Mouse (Mus musculus): ENCODE measurements around the gene Sbk1. TPM values are rescaled to one million over a fixed set of nuclear protein-coding genes. Genes with fewer than 3 reads are reported as not detected.

The Sbk1 gene
- total and polyA plus RNA-seq, 2 experiments from 2014 or later = 161 to 530 TPM

GRCm38 (mm10) chr7:126329907-126330645, 57.7 kb downstream of the Sbk1 start:
- Histone ChIP-seq H3K9me3 (ENCODE audit: low read length) (no peaks in the 10 kb centered on the region), H3K27ac (no peak overlapping the region), H3K36me3 (ENCODE audit: insufficient read depth, low read length) (no peaks in the 10 kb centered on the region), H3K4me3 (ENCODE audit: low read length) (no peak overlapping the region), H3K4me1 (ENCODE audit: insufficient read depth, low read length) (no peaks in the 10 kb centered on the region), H3K27me3 (ENCODE audit: insufficient read depth, low read length) (no peaks in the 10 kb centered on the region), H3K9ac (replicated peaks; ENCODE audit: low read length) (no peak overlapping the region), H3K4me2 (ENCODE audit: low read depth, low read length) (no peak overlapping the region)
- no peak for TF ChIP-seq CTCF (IDR thresholded peaks at IDR 0.05; ENCODE audit: low read depth)
- ATAC-seq (no peak), DNase-seq (ENCODE audit: low spot score) (no peak)
- 85% methylated on average over 9 of the region's 9 CpGs for WGBS

- Histone ChIP-seq H3K27me3 (ENCODE audit: insufficient read depth, low read length) (no peaks in the 10 kb centered on the region), H3K27ac (no peak overlapping the region), H3K9ac (replicated peaks; ENCODE audit: low read length) (no peak overlapping the region), H3K36me3 (ENCODE audit: insufficient read depth, low read length) (no peaks in the 10 kb centered on the region), H3K4me2 (ENCODE audit: low read depth, low read length) (no peak overlapping the region), H3K9me3 (ENCODE audit: low read length) (no peaks in the 10 kb centered on the region), H3K4me1 (ENCODE audit: insufficient read depth, low read length) (no peaks in the 10 kb centered on the region), H3K4me3 (ENCODE audit: low read length) (no peak overlapping the region)
- DNase-seq (ENCODE audit: low spot score) (no peak), ATAC-seq (no peak)
- WGBS = 65% methylated on average over 2 of the region's 2 CpGs
- no peak for TF ChIP-seq CTCF (IDR thresholded peaks at IDR 0.05; ENCODE audit: low read depth)
These were observed 58.3 kb downstream of the Sbk1 start for GRCm38 (mm10) chr7:126330693-126331092.

GRCm38 (mm10) chr7:126332691-126333090, 60.3 kb downstream of the Sbk1 start:
- no peaks in the 10 kb centered on the region for H3K36me3 ChIP-seq (ENCODE audit: insufficient read depth, low read length)
- H3K27ac ChIP-seq = no peak overlapping the region
- no peak overlapping the region for H3K4me3 ChIP-seq (ENCODE audit: low read length)
- 77% methylated on average over 3 of the region's 3 CpGs for WGBS
- H3K4me2 ChIP-seq (ENCODE audit: low read depth, low read length) = no peak overlapping the region
- no peak overlapping the region for H3K9ac ChIP-seq (replicated peaks; ENCODE audit: low read length)
- no peak for TF ChIP-seq CTCF (IDR thresholded peaks at IDR 0.05; ENCODE audit: low read depth)
- no peak for DNase-seq (ENCODE audit: low spot score)
- ATAC-seq = no peak
- H3K4me1 ChIP-seq (ENCODE audit: insufficient read depth, low read length) = no peaks in the 10 kb centered on the region
- no peaks in the 10 kb centered on the region for H3K9me3 ChIP-seq (ENCODE audit: low read length)
- H3K27me3 ChIP-seq (ENCODE audit: insufficient read depth, low read length) = no peaks in the 10 kb centered on the region

- H3K4me3 ChIP-seq (ENCODE audit: low read length) = no peak overlapping the region
- H3K4me1 ChIP-seq (ENCODE audit: insufficient read depth, low read length) = no peaks in the 10 kb centered on the region
- no peaks in the 10 kb centered on the region for H3K9me3 ChIP-seq (ENCODE audit: low read length)
- no peak overlapping the region for H3K4me2 ChIP-seq (ENCODE audit: low read depth, low read length)
- WGBS = 90% methylated on average over 1 of the region's 1 CpGs
- ATAC-seq = no peak
- H3K9ac ChIP-seq (replicated peaks; ENCODE audit: low read length) = no peak overlapping the region
- H3K27me3 ChIP-seq (ENCODE audit: insufficient read depth, low read length) = no peaks in the 10 kb centered on the region
- peak; percentile 46 for TF ChIP-seq CTCF (IDR thresholded peaks at IDR 0.05; ENCODE audit: low read depth)
- H3K36me3 ChIP-seq (ENCODE audit: insufficient read depth, low read length) = no peaks in the 10 kb centered on the region
- H3K27ac ChIP-seq = no peak overlapping the region
- DNase-seq (ENCODE audit: low spot score) = no peak
These were observed 63.1 kb downstream of the Sbk1 start for GRCm38 (mm10) chr7:126335556-126335955.

GRCm38 (mm10) chr7:126338906-126339305, 66.5 kb downstream of the Sbk1 start:
- 79% methylated on average over 8 of the region's 8 CpGs for WGBS
- DNase-seq (ENCODE audit: low spot score) (no peak), ATAC-seq (no peak)
- TF ChIP-seq CTCF (IDR thresholded peaks at IDR 0.05; ENCODE audit: low read depth) = no peak
- no peak overlapping the region for H3K4me2 ChIP-seq (ENCODE audit: low read depth, low read length)
- H3K4me1 ChIP-seq (ENCODE audit: insufficient read depth, low read length) = no peaks in the 10 kb centered on the region
- no peaks in the 10 kb centered on the region for H3K36me3 ChIP-seq (ENCODE audit: insufficient read depth, low read length)
- no peak overlapping the region for H3K27ac ChIP-seq
- H3K9me3 ChIP-seq (ENCODE audit: low read length) = no peaks in the 10 kb centered on the region
- no peak overlapping the region for H3K4me3 ChIP-seq (ENCODE audit: low read length)
- no peaks in the 10 kb centered on the region for H3K27me3 ChIP-seq (ENCODE audit: insufficient read depth, low read length)
- no peak overlapping the region for H3K9ac ChIP-seq (replicated peaks; ENCODE audit: low read length)

- no peak for TF ChIP-seq CTCF (IDR thresholded peaks at IDR 0.05; ENCODE audit: low read depth)
These were observed 67.1 kb downstream of the Sbk1 start for GRCm38 (mm10) chr7:126339521-126339971.

GRCm38 (mm10) chr7:126340206-126340618, 67.8 kb downstream of the Sbk1 start:
- Histone ChIP-seq H3K27me3 (ENCODE audit: insufficient read depth, low read length) (no peaks in the 10 kb centered on the region), H3K4me1 (ENCODE audit: insufficient read depth, low read length) (no peaks in the 10 kb centered on the region), H3K9me3 (ENCODE audit: low read length) (no peaks in the 10 kb centered on the region), H3K27ac (no peak overlapping the region), H3K4me2 (ENCODE audit: low read depth, low read length) (no peak overlapping the region), H3K4me3 (ENCODE audit: low read length) (no peak overlapping the region), H3K36me3 (ENCODE audit: insufficient read depth, low read length) (no peaks in the 10 kb centered on the region), H3K9ac (replicated peaks; ENCODE audit: low read length) (no peak overlapping the region)
- 70% methylated on average over 6 of the region's 6 CpGs for WGBS
- no peak for TF ChIP-seq CTCF (IDR thresholded peaks at IDR 0.05; ENCODE audit: low read depth)
- no peak for ATAC-seq
- no peak for DNase-seq (ENCODE audit: low spot score)

More at GRCm38 (mm10) chr7:126339521-126339971, 67.1 kb downstream of the Sbk1 start:
- no peak for ATAC-seq
- H3K4me2 ChIP-seq (ENCODE audit: low read depth, low read length) = no peak overlapping the region
- DNase-seq (ENCODE audit: low spot score) = no peak
- H3K4me1 ChIP-seq (ENCODE audit: insufficient read depth, low read length) = no peaks in the 10 kb centered on the region
- H3K27me3 ChIP-seq (ENCODE audit: insufficient read depth, low read length) = no peaks in the 10 kb centered on the region
- H3K9me3 ChIP-seq (ENCODE audit: low read length) = no peaks in the 10 kb centered on the region
- no peak overlapping the region for H3K9ac ChIP-seq (replicated peaks; ENCODE audit: low read length)
- H3K36me3 ChIP-seq (ENCODE audit: insufficient read depth, low read length) = no peaks in the 10 kb centered on the region
- no peak overlapping the region for H3K4me3 ChIP-seq (ENCODE audit: low read length)
- 67% methylated on average over 8 of the region's 8 CpGs for WGBS
- no peak overlapping the region for H3K27ac ChIP-seq
